Mouse (Mus musculus): ENCODE measurements around the gene Anks1b.

- TF ChIP-seq RCOR1 (IDR thresholded peaks at IDR 0.05; ENCODE audit: low read depth, low read length) (no peak), NRF1 (IDR thresholded peaks at IDR 0.05; ENCODE audit: insufficient read depth, low read depth, low read length, poor library complexity, severe bottlenecking) (no peak), POLR2A (IDR thresholded peaks at IDR 0.05; ENCODE audit: control insufficient read depth in 1 of 2, insufficient read depth in 1 of 2, low read depth in 1 of 2, low read length in 2 of 2, poor library complexity in 1 of 2) (no peak), SIN3A (IDR thresholded peaks at IDR 0.05; ENCODE audit: low read length) (no peak), ZNF384 (IDR thresholded peaks at IDR 0.05; ENCODE audit: low read depth, low read length) (no peak), MEF2A (IDR thresholded peaks at IDR 0.05; ENCODE audit: extremely low read depth, insufficient replicate concordance, low read depth, low read length, poor library complexity, severe bottlenecking) (no peak)
Observed at GRCm38 (mm10) chr10:90814412-90814811, 941.1 kb downstream of the Anks1b start.
